Mouse (Mus musculus): ENCODE data around the gene Itsn2. TPM values are rescaled to one million over a fixed set of nuclear protein-coding genes. Genes with fewer than 3 reads are reported as not detected.

Gene Itsn2
- polyA plus RNA-seq, 1 experiment: 83.6 TPM

- no peaks in the 10 kb centered on the region for H3K4me1 ChIP-seq (ENCODE audit: control insufficient read depth, insufficient read depth, low read length)
Observed at GRCm38 (mm10) chr12:4640737-4641136, 48.3 kb downstream of the Itsn2 start.

GRCm38 (mm10) chr12:4656813-4657212 is 64.4 kb downstream of the Itsn2 start:
- Histone ChIP-seq H3K27ac (ENCODE audit: control insufficient read depth, insufficient read depth, low read depth, low read length) (no peak overlapping the region), H3K4me1 (ENCODE audit: control insufficient read depth, insufficient read depth, low read length) (no peaks in the 10 kb centered on the region), H3K36me3 (ENCODE audit: control insufficient read depth, insufficient read depth, low read length) (no peaks in the 10 kb centered on the region), H3K27me3 (ENCODE audit: control insufficient read depth, insufficient read depth, low read length) (no peaks in the 10 kb centered on the region), H3K4me3 (ENCODE audit: control insufficient read depth, low read depth, low read length) (no peak overlapping the region)
- no peak for TF ChIP-seq CTCF (IDR thresholded peaks at IDR 0.05; ENCODE audit: control insufficient read depth, insufficient read depth, insufficient replicate concordance, low read depth, low read length)
- TF ChIP-seq POLR2A (IDR thresholded peaks at IDR 0.05; ENCODE audit: control insufficient read depth, low read depth, low read length): no peak

More at GRCm38 (mm10) chr12:4640737-4641136, 48.3 kb downstream of the Itsn2 start:
- no peak overlapping the region for H3K27ac ChIP-seq (ENCODE audit: control insufficient read depth, insufficient read depth, low read depth, low read length)
- no peak overlapping the region for H3K4me3 ChIP-seq (ENCODE audit: control insufficient read depth, low read depth, low read length)
- no peaks in the 10 kb centered on the region for H3K36me3 ChIP-seq (ENCODE audit: control insufficient read depth, insufficient read depth, low read length)
- no peaks in the 10 kb centered on the region for H3K27me3 ChIP-seq (ENCODE audit: control insufficient read depth, insufficient read depth, low read length)
- TF ChIP-seq POLR2A (IDR thresholded peaks at IDR 0.05; ENCODE audit: control insufficient read depth, low read depth, low read length): no peak
- no peak for TF ChIP-seq CTCF (IDR thresholded peaks at IDR 0.05; ENCODE audit: control insufficient read depth, insufficient read depth, insufficient replicate concordance, low read depth, low read length)

- Histone ChIP-seq H3K36me3 (ENCODE audit: control insufficient read depth, insufficient read depth, low read length) (peaks cover 1% of the 10 kb centered on the region; the same call in 1 of the 2 replicates), H3K4me3 (ENCODE audit: control insufficient read depth, low read depth, low read length) (no peak overlapping the region), H3K27me3 (ENCODE audit: control insufficient read depth, insufficient read depth, low read length) (no peaks in the 10 kb centered on the region), H3K4me1 (ENCODE audit: control insufficient read depth, insufficient read depth, low read length) (no peaks in the 10 kb centered on the region), H3K27ac (ENCODE audit: control insufficient read depth, insufficient read depth, low read depth, low read length) (no peak overlapping the region)
- no peak for TF ChIP-seq POLR2A (IDR thresholded peaks at IDR 0.05; ENCODE audit: control insufficient read depth, low read depth, low read length)
- no peak for TF ChIP-seq CTCF (IDR thresholded peaks at IDR 0.05; ENCODE audit: control insufficient read depth, insufficient read depth, insufficient replicate concordance, low read depth, low read length)
Observed at GRCm38 (mm10) chr12:4664929-4665674, 72.7 kb downstream of the Itsn2 start.

- Histone ChIP-seq H3K36me3 (ENCODE audit: control insufficient read depth, insufficient read depth, low read length) (peaks cover 1% of the 10 kb centered on the region; the same call in 1 of the 2 replicates), H3K27ac (ENCODE audit: control insufficient read depth, insufficient read depth, low read depth, low read length) (no peak overlapping the region), H3K4me1 (ENCODE audit: control insufficient read depth, insufficient read depth, low read length) (no peaks in the 10 kb centered on the region), H3K27me3 (ENCODE audit: control insufficient read depth, insufficient read depth, low read length) (no peaks in the 10 kb centered on the region), H3K4me3 (ENCODE audit: control insufficient read depth, low read depth, low read length) (no peak overlapping the region)
- TF ChIP-seq CTCF (IDR thresholded peaks at IDR 0.05; ENCODE audit: control insufficient read depth, insufficient read depth, insufficient replicate concordance, low read depth, low read length) (no peak), POLR2A (IDR thresholded peaks at IDR 0.05; ENCODE audit: control insufficient read depth, low read depth, low read length) (no peak)
Observed at GRCm38 (mm10) chr12:4665675-4666037, 73.2 kb downstream of the Itsn2 start.

- Histone ChIP-seq H3K4me3 (ENCODE audit: control insufficient read depth, low read depth, low read length) (no peak overlapping the region), H3K4me1 (ENCODE audit: control insufficient read depth, insufficient read depth, low read length) (no peaks in the 10 kb centered on the region), H3K27ac (ENCODE audit: control insufficient read depth, insufficient read depth, low read depth, low read length) (no peak overlapping the region), H3K27me3 (ENCODE audit: control insufficient read depth, insufficient read depth, low read length) (no peaks in the 10 kb centered on the region), H3K36me3 (ENCODE audit: control insufficient read depth, insufficient read depth, low read length) (no peaks in the 10 kb centered on the region)
- no peak for TF ChIP-seq CTCF (IDR thresholded peaks at IDR 0.05; ENCODE audit: control insufficient read depth, insufficient read depth, insufficient replicate concordance, low read depth, low read length)
- no peak for TF ChIP-seq POLR2A (IDR thresholded peaks at IDR 0.05; ENCODE audit: control insufficient read depth, low read depth, low read length)
Observed at GRCm38 (mm10) chr12:4676336-4676735, 83.9 kb downstream of the Itsn2 start.

- Histone ChIP-seq H3K4me3 (ENCODE audit: control insufficient read depth, low read depth, low read length) (no peak overlapping the region), H3K36me3 (ENCODE audit: control insufficient read depth, insufficient read depth, low read length) (no peaks in the 10 kb centered on the region), H3K27ac (ENCODE audit: control insufficient read depth, insufficient read depth, low read depth, low read length) (no peak overlapping the region), H3K4me1 (ENCODE audit: control insufficient read depth, insufficient read depth, low read length) (0 out of 2 replicates have a peak, but pooled peaks cover 2% of the 10 kb centered on the region), H3K27me3 (ENCODE audit: control insufficient read depth, insufficient read depth, low read length) (no peaks in the 10 kb centered on the region)
- TF ChIP-seq CTCF (IDR thresholded peaks at IDR 0.05; ENCODE audit: control insufficient read depth, insufficient read depth, insufficient replicate concordance, low read depth, low read length): no peak
- no peak for TF ChIP-seq POLR2A (IDR thresholded peaks at IDR 0.05; ENCODE audit: control insufficient read depth, low read depth, low read length)
Observed at GRCm38 (mm10) chr12:4679971-4680370, 87.5 kb downstream of the Itsn2 start.

GRCm38 (mm10) chr12:4685441-4685840 is 93.0 kb downstream of the Itsn2 start:
- Histone ChIP-seq H3K4me1 (ENCODE audit: control insufficient read depth, insufficient read depth, low read length) (0 out of 2 replicates have a peak, but pooled peaks cover 2% of the 10 kb centered on the region), H3K4me3 (ENCODE audit: control insufficient read depth, low read depth, low read length) (no peak overlapping the region), H3K27ac (ENCODE audit: control insufficient read depth, insufficient read depth, low read depth, low read length) (no peak overlapping the region), H3K27me3 (ENCODE audit: control insufficient read depth, insufficient read depth, low read length) (no peaks in the 10 kb centered on the region), H3K36me3 (ENCODE audit: control insufficient read depth, insufficient read depth, low read length) (no peaks in the 10 kb centered on the region)
- no peak for TF ChIP-seq CTCF (IDR thresholded peaks at IDR 0.05; ENCODE audit: control insufficient read depth, insufficient read depth, insufficient replicate concordance, low read depth, low read length)
- no peak for TF ChIP-seq POLR2A (IDR thresholded peaks at IDR 0.05; ENCODE audit: control insufficient read depth, low read depth, low read length)
